15 mouse cellular contexts compared by ENCODE assay signal in the genomic region with DNA sequence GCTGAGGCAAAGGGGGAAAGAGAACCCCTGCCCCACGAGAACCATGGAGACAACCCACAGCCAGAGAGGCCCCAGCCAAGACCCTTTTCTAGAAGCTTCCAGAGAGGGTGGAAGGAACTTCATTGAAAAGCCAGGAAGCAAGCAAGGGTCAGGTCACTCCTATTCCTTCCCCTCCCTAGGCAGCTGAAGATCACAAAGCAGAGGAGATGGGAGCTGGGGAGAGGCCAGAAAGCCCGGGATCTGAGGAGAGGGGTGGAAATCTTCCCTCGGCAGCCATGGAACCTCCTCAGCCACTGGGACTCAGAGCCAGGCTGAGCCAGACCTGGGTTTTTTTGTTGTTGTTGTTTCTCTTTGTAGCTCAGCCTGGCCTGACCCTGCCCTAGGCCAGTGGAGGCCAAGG. TPM values are rescaled to one million over a fixed set of nuclear protein-coding genes. Genes with fewer than 3 reads are reported as not detected.
DNase-seq lines count a peak whose midpoint lies in the region; ATAC-seq and TF ChIP-seq lines count a peak whose summit lies in the region.
"Had no signal": no experiment of that assay in that cellular context is flagged by ENCODE, and none has a peak within 500 bp of the region (broad histone marks: within the 10 kb centered on the region; RNA-seq: fewer than 3 reads in every experiment).

No protein-coding gene starts in this region.

- peaks cover 5% of the 10 kb centered on the region; the same call in 1 of the 2 replicates for H3K4me1 ChIP-seq in intestine, embryonic 15.5 days (replicated peaks)
- no peaks in the 10 kb centered on the region for H3K4me1 ChIP-seq in intestine, postnatal 0 days (replicated peaks; ENCODE audit: control insufficient read depth, insufficient read depth, low read length)
- H3K4me1 ChIP-seq in lung, postnatal 0 days (ENCODE audit: insufficient read depth, low read depth, low read length) = peaks cover 3% of the 10 kb centered on the region; the same call in 1 of the 2 replicates
- H3K4me1 ChIP-seq in heart, embryonic 13.5 days = peaks cover 61% of the 10 kb centered on the region
- H3K4me1 ChIP-seq in liver, postnatal 0 days (ENCODE audit: insufficient read depth) = peaks cover 33% of the 10 kb centered on the region

- H3K4me2 ChIP-seq in intestine, embryonic 15.5 days (replicated peaks) = no peak overlapping the region
- no peak overlapping the region for H3K4me2 ChIP-seq in intestine, postnatal 0 days (replicated peaks; ENCODE audit: low read depth)
- no peak overlapping the region for H3K4me2 ChIP-seq in lung, postnatal 0 days (replicated peaks; ENCODE audit: low read depth, low read length)
- no peak overlapping the region for H3K4me2 ChIP-seq in heart, embryonic 13.5 days
- peak overlapping the region; percentile 53 for H3K4me2 ChIP-seq in liver, postnatal 0 days (ENCODE audit: low read depth, low read length)

- H3K9me3 ChIP-seq in intestine, embryonic 15.5 days = no peaks in the 10 kb centered on the region
- H3K9me3 ChIP-seq in intestine, postnatal 0 days (ENCODE audit: control insufficient read depth) = no peaks in the 10 kb centered on the region
- H3K9me3 ChIP-seq in lung, postnatal 0 days (ENCODE audit: low read length) = no peaks in the 10 kb centered on the region
- no peaks in the 10 kb centered on the region for H3K9me3 ChIP-seq in heart, embryonic 13.5 days
- no peaks in the 10 kb centered on the region for H3K9me3 ChIP-seq in liver, postnatal 0 days (ENCODE audit: low read length)

- TF ChIP-seq CTCF in intestine, postnatal 0 days (IDR thresholded peaks at IDR 0.05; ENCODE audit: low read depth) = no peak
- no peak for TF ChIP-seq CTCF in lung, postnatal 0 days (IDR thresholded peaks at IDR 0.05)
- no peak for TF ChIP-seq CTCF in liver, postnatal 0 days (IDR thresholded peaks at IDR 0.05; ENCODE audit: low read depth)

- 47% methylated on average over 3 of the region's 3 CpGs for WGBS in intestine, embryonic 15.5 days
- WGBS in intestine, postnatal 0 days = 63% methylated on average over 3 of the region's 3 CpGs
- WGBS in lung, postnatal 0 days = 62% methylated on average over 3 of the region's 3 CpGs
- WGBS in heart, embryonic 13.5 days = 45% methylated on average over 3 of the region's 3 CpGs
- WGBS in liver, postnatal 0 days (ENCODE audit: insufficient replicate concordance) = 35% methylated on average over 3 of the region's 3 CpGs

- no peaks in the 10 kb centered on the region for H3K27me3 ChIP-seq in intestine, embryonic 15.5 days (replicated peaks)
- H3K27me3 ChIP-seq in intestine, postnatal 0 days (replicated peaks; ENCODE audit: control insufficient read depth, insufficient read depth, low read length) = no peaks in the 10 kb centered on the region
- no peaks in the 10 kb centered on the region for H3K27me3 ChIP-seq in lung, postnatal 0 days (replicated peaks; ENCODE audit: insufficient read depth, low read length)
- no peaks in the 10 kb centered on the region for H3K27me3 ChIP-seq in heart, embryonic 13.5 days (replicated peaks)
- H3K27me3 ChIP-seq in liver, postnatal 0 days (ENCODE audit: insufficient read depth, low read length) = no peaks in the 10 kb centered on the region

- H3K36me3 ChIP-seq in intestine, embryonic 15.5 days = no peaks in the 10 kb centered on the region
- H3K36me3 ChIP-seq in intestine, postnatal 0 days (ENCODE audit: control insufficient read depth, insufficient read depth) = no peaks in the 10 kb centered on the region
- H3K36me3 ChIP-seq in lung, postnatal 0 days (ENCODE audit: insufficient read depth, low read length) = no peaks in the 10 kb centered on the region
- H3K36me3 ChIP-seq in heart, embryonic 13.5 days = peaks cover 7% of the 10 kb centered on the region; the same call in 1 of the 2 replicates
- H3K36me3 ChIP-seq in liver, postnatal 0 days (replicated peaks; ENCODE audit: insufficient read depth, low read length) = 0 out of 2 replicates have a peak, but pooled peaks cover 6% of the 10 kb centered on the region

- no peak overlapping the region for H3K4me3 ChIP-seq in intestine, embryonic 15.5 days (replicated peaks)
- no peak overlapping the region for H3K4me3 ChIP-seq in intestine, postnatal 0 days (ENCODE audit: low read depth, low read length)
- no peak overlapping the region for H3K4me3 ChIP-seq in lung, postnatal 0 days (ENCODE audit: low read depth, low read length)
- H3K4me3 ChIP-seq in heart, embryonic 13.5 days = no peak overlapping the region
- H3K4me3 ChIP-seq in liver, postnatal 0 days (ENCODE audit: low read depth, low read length) = no peak overlapping the region

- H3K9ac ChIP-seq in intestine, embryonic 15.5 days = no peak overlapping the region
- H3K9ac ChIP-seq in intestine, postnatal 0 days (ENCODE audit: low read depth, low read length) = no peak overlapping the region
- no peak overlapping the region for H3K9ac ChIP-seq in lung, postnatal 0 days (replicated peaks; ENCODE audit: low read depth)
- peak overlapping the region; percentile 67 for H3K9ac ChIP-seq in heart, embryonic 13.5 days
- peak overlapping the region; percentile 59; the same call in 1 of the 2 replicates for H3K9ac ChIP-seq in liver, postnatal 0 days (replicated peaks)
- H3K9ac ChIP-seq: liver, embryonic 14.5 days had no signal

- no peak for TF ChIP-seq EP300 in lung, postnatal 0 days (IDR thresholded peaks at IDR 0.05)
- no peak for TF ChIP-seq EP300 in liver, postnatal 0 days (IDR thresholded peaks at IDR 0.05; ENCODE audit: low read depth)

- 0 out of 2 replicates have a peak overlapping the region, but pooled peaks have one; percentile 32 for H3K27ac ChIP-seq in intestine, embryonic 15.5 days
- no peak overlapping the region; the same call in 1 of the 2 replicates for H3K27ac ChIP-seq in intestine, postnatal 0 days (ENCODE audit: low read depth, low read length)
- H3K27ac ChIP-seq in lung, postnatal 0 days (ENCODE audit: low read length) = no peak overlapping the region
- H3K27ac ChIP-seq in heart, embryonic 13.5 days (replicated peaks) = peak overlapping the region; percentile 73
- peak overlapping the region; percentile 93 for H3K27ac ChIP-seq in liver, postnatal 0 days (ENCODE audit: low read depth)
- H3K27ac ChIP-seq: liver, embryonic 14.5 days had no signal

- DNase-seq in lung, postnatal 0 days (ENCODE audit: low spot score) = no peak
- DNase-seq in lung, postnatal 10 days = no peak
- no peak for DNase-seq in liver, postnatal 0 days
- DNase-seq in cerebellum, adult 9-10 months = no peak
- DNase-seq: adrenal gland, postnatal 10 days; cerebellum, adult 11 months; embryo, embryonic 11 days; layer of hippocampus, postnatal 36 days had no signal

- ATAC-seq in intestine, embryonic 15.5 days = no peak
- ATAC-seq in intestine, postnatal 0 days = no peak
- ATAC-seq in lung, postnatal 0 days = peak; percentile 37; the same call in 1 of the 2 replicates
- ATAC-seq in heart, embryonic 13.5 days (ENCODE audit: extremely low read depth, insufficient number of reproducible peaks, low FRiP score, low TSS enrichment) = no peak
- ATAC-seq in liver, postnatal 0 days = no peak
- no peak for ATAC-seq in megakaryocyte progenitor cell, adult 5-6 weeks (replicated peaks; ENCODE audit: poor library complexity)
- ATAC-seq: CD4-positive, CD25-positive, alpha-beta regulatory T cell, adult 4 months; forebrain, embryonic 16.5 days had no signal

RNA-seq across cellular contexts. Expression of a gene that starts 9.8 kb away (rescaled TPM):
- polyA plus RNA-seq in intestine, embryonic 15.5 days (2015; fragmentation: Nextera tagmentation; extraction: Ambion mirVana) = 59.3 and 70.0 TPM in 2 replicates
- polyA plus RNA-seq in intestine, postnatal 0 days (2015; fragmentation: Nextera tagmentation; extraction: Ambion mirVana) = 26.5 TPM in 2 replicates
- 54.9 and 64.9 TPM in 2 replicates for polyA plus RNA-seq in lung, postnatal 0 days (2015; fragmentation: Nextera tagmentation; extraction: Ambion mirVana)
- 65.6 and 69.7 TPM in 2 replicates for polyA plus RNA-seq in heart, embryonic 13.5 days (2015; fragmentation: Nextera tagmentation; extraction: Ambion mirVana)
- polyA plus RNA-seq in liver, postnatal 0 days (2015; fragmentation: Nextera tagmentation; extraction: Ambion mirVana) = 105 and 109 TPM in 2 replicates
- total RNA-seq in megakaryocyte progenitor cell, adult 5-6 weeks (2015) = 58.9 and 60.4 TPM in 2 replicates
- total RNA-seq in megakaryocyte progenitor cell, adult 5-6 weeks (2017) = 52.3 and 59.6 TPM in 2 replicates

RNA-seq across cellular contexts. Expression of a gene that starts 58.0 kb away (rescaled TPM):
- 0.23 and 0.40 TPM in 2 replicates for polyA plus RNA-seq in intestine, embryonic 15.5 days (2015; fragmentation: Nextera tagmentation; extraction: Ambion mirVana)
- 0.16 and 0.24 TPM in 2 replicates for polyA plus RNA-seq in intestine, postnatal 0 days (2015; fragmentation: Nextera tagmentation; extraction: Ambion mirVana)
- 0.63 and 0.77 TPM in 2 replicates for polyA plus RNA-seq in lung, postnatal 0 days (2015; fragmentation: Nextera tagmentation; extraction: Ambion mirVana)
- 0.68 and 0.70 TPM in 2 replicates for polyA plus RNA-seq in heart, embryonic 13.5 days (2015; fragmentation: Nextera tagmentation; extraction: Ambion mirVana)
- 0.17 and 0.18 TPM in 2 replicates for polyA plus RNA-seq in liver, postnatal 0 days (2015; fragmentation: Nextera tagmentation; extraction: Ambion mirVana)
- not detected in 2 replicates for total RNA-seq in megakaryocyte progenitor cell, adult 5-6 weeks (2015)
- 0.91 and 1.3 TPM in 2 replicates for total RNA-seq in megakaryocyte progenitor cell, adult 5-6 weeks (2017)
- total RNA-seq: layer of hippocampus, postnatal 36 days had no signal

RNA-seq across cellular contexts. Expression of a gene that starts 58.9 kb away (rescaled TPM):
- polyA plus RNA-seq in intestine, embryonic 15.5 days (2015; fragmentation: Nextera tagmentation; extraction: Ambion mirVana) = 875 and 888 TPM in 2 replicates
- 345 and 371 TPM in 2 replicates for polyA plus RNA-seq in intestine, postnatal 0 days (2015; fragmentation: Nextera tagmentation; extraction: Ambion mirVana)
- 751 and 865 TPM in 2 replicates for polyA plus RNA-seq in lung, postnatal 0 days (2015; fragmentation: Nextera tagmentation; extraction: Ambion mirVana)
- 819 and 833 TPM in 2 replicates for polyA plus RNA-seq in heart, embryonic 13.5 days (2015; fragmentation: Nextera tagmentation; extraction: Ambion mirVana)
- polyA plus RNA-seq in liver, postnatal 0 days (2015; fragmentation: Nextera tagmentation; extraction: Ambion mirVana) = 369 and 531 TPM in 2 replicates
- 172 and 201 TPM in 2 replicates for total RNA-seq in megakaryocyte progenitor cell, adult 5-6 weeks (2015)
- 204 and 293 TPM in 2 replicates for total RNA-seq in megakaryocyte progenitor cell, adult 5-6 weeks (2017)

Comparison
In these comparisons a context has a peak if more than half of its experiments do, and no peak if none do; other contexts are left out.
1. H3K27ac ChIP-seq: peak in intestine, embryonic 15.5 days (single experiment), heart, embryonic 13.5 days (single experiment) and liver, postnatal 0 days (single experiment); none in intestine, postnatal 0 days (single experiment) and lung, postnatal 0 days (single experiment).
2. H3K9ac ChIP-seq: peak in heart, embryonic 13.5 days (single experiment) and liver, postnatal 0 days (single experiment); none in intestine, embryonic 15.5 days (single experiment), intestine, postnatal 0 days (single experiment) and lung, postnatal 0 days (single experiment).